ENCODE assay signal across 11 mouse cellular contexts in genomic region chr1:40002129-40002727, GRCm38 (mm10).
DNase-seq lines count a peak whose midpoint lies in the region; ATAC-seq lines count a peak whose summit lies in the region.
"Had no signal": no experiment of that assay in that cellular context is flagged by ENCODE, and none has a peak within 500 bp of the region (broad histone marks: within the 10 kb centered on the region; RNA-seq: fewer than 3 reads in every experiment).

No protein-coding gene starts in this region.

- intact Hi-C loops in heart, postnatal 14 days (cut with DNase I), result loop anchor here (10.0 kb wide), 1 partner anchor 543 kb away; no protein-coding TSS in a partner anchor

- peaks cover 68% of the 10 kb centered on the region for H3K36me3 ChIP-seq in heart, embryonic 15.5 days
- H3K36me3 ChIP-seq in intestine, embryonic 15.5 days, result peaks cover 42% of the 10 kb centered on the region

- 0 out of 2 replicates have a peak, but pooled peaks cover 3% of the 10 kb centered on the region for H3K4me1 ChIP-seq in heart, embryonic 15.5 days (replicated peaks)
- peaks cover 2% of the 10 kb centered on the region; the same call in 1 of the 2 replicates for H3K4me1 ChIP-seq in intestine, embryonic 15.5 days (replicated peaks)
- H3K4me1 ChIP-seq: forebrain, embryonic 13.5 days; lung, embryonic 15.5 days had no signal

- no peak for DNase-seq in heart, postnatal 14 days
- DNase-seq in A20 (ENCODE audit: low read depth, low spot score), result peak; percentile 40
- peak; percentile 17 for DNase-seq in NIH3T3 (ENCODE audit: low read depth)
- no peak for DNase-seq in gastrocnemius, adult 18-20 months (ENCODE audit: low spot score)
- DNase-seq in embryo, embryonic 9.5 days (ENCODE audit: extremely low spot score), result no peak
- DNase-seq: kidney, adult 9 months had no signal

- H3K27me3 ChIP-seq in heart, embryonic 15.5 days, result no peaks in the 10 kb centered on the region
- H3K27me3 ChIP-seq in intestine, embryonic 15.5 days (replicated peaks), result no peaks in the 10 kb centered on the region
- H3K27me3 ChIP-seq: forebrain, embryonic 13.5 days; lung, embryonic 15.5 days had no signal

- 71% methylated on average over 4 of the region's 4 CpGs for whole genome bisulfite sequencing in heart, embryonic 15.5 days
- 79% methylated on average over 4 of the region's 4 CpGs for WGBS in intestine, embryonic 15.5 days

- no peak overlapping the region for H3K9ac ChIP-seq in heart, embryonic 15.5 days
- no peak overlapping the region for H3K9ac ChIP-seq in intestine, embryonic 15.5 days
- H3K9ac ChIP-seq: forebrain, embryonic 13.5 days; lung, embryonic 15.5 days had no signal

- no peak for ATAC-seq in heart, embryonic 15.5 days (replicated peaks; ENCODE audit: insufficient number of reproducible peaks, insufficient read depth, low FRiP score, low read depth)
- ATAC-seq in intestine, embryonic 15.5 days, result 0 out of 2 replicates have a peak, but pooled peaks have one; percentile 35
- ATAC-seq in erythroid progenitor cell, adult 5-6 weeks (replicated peaks; ENCODE audit: low FRiP score, poor library complexity, severe bottlenecking), result no peak
- ATAC-seq: forebrain, embryonic 13.5 days had no signal

- H3K4me3 ChIP-seq in heart, embryonic 15.5 days, result no peak overlapping the region
- no peak overlapping the region for H3K4me3 ChIP-seq in intestine, embryonic 15.5 days (replicated peaks)
- H3K4me3 ChIP-seq: forebrain, embryonic 13.5 days; lung, embryonic 15.5 days had no signal

- peak overlapping the region; percentile 26; the same call in 1 of the 2 replicates for H3K27ac ChIP-seq in heart, embryonic 15.5 days
- H3K27ac ChIP-seq in intestine, embryonic 15.5 days, result no peak overlapping the region
- H3K27ac ChIP-seq: forebrain, embryonic 13.5 days; lung, embryonic 15.5 days had no signal

- H3K4me2 ChIP-seq in heart, embryonic 15.5 days, result no peak overlapping the region
- H3K4me2 ChIP-seq in intestine, embryonic 15.5 days (replicated peaks), result no peak overlapping the region
- H3K4me2 ChIP-seq: forebrain, embryonic 13.5 days; lung, embryonic 15.5 days had no signal

- H3K9me3 ChIP-seq in heart, embryonic 15.5 days (replicated peaks), result no peaks in the 10 kb centered on the region
- H3K9me3 ChIP-seq in intestine, embryonic 15.5 days, result no peaks in the 10 kb centered on the region
- H3K9me3 ChIP-seq: forebrain, embryonic 13.5 days; lung, embryonic 15.5 days had no signal

Comparison
In these comparisons a context has a peak if more than half of its experiments do, and no peak if none do; other contexts are left out.
1. DNase-seq: peak in A20 (single experiment) and NIH3T3 (single experiment); none in heart, postnatal 14 days (0 of 2), gastrocnemius, adult 18-20 months (single experiment) and embryo, embryonic 9.5 days (single experiment).